Mouse (Mus musculus): Measurements from ENCODE around the gene Rdh8.

GRCm38 (mm10) chr9:20781286-20781685 lies 37.0 kb upstream of the Rdh8 start:
- TF ChIP-seq EP300 (IDR thresholded peaks at IDR 0.05; ENCODE audit: low read depth) = no peak
- no peak for TF ChIP-seq CTCF (IDR thresholded peaks at IDR 0.05; ENCODE audit: low read depth)

Measured in heart, postnatal 0 days (tissue).